Mouse (Mus musculus): ENCODE data around the gene Cldn14. TPM values are rescaled to one million over a fixed set of nuclear protein-coding genes. Genes with fewer than 3 reads are reported as not detected.

Cldn14 gene
- polyA plus RNA-seq, 1 experiment from 2014 or later: not detected

DNA sequence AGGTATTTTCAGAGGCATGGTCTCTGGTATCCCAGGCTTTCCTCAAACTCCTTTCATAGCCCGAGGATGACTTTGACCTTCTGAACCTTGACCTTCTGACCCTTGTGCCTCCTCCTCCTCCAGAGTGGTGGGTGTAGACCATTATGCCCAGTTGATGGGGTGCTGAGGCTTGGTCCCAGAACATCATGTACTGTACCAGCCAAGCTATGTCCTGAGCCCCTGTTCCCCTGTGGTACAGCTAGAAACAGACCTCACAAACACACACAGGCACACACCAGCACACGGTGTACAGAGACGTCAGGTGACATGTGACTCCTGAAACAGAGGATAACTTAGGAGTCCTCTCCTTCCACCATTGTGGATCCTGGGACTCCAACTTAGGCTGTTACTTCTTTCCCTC is 95.8 kb downstream of the Cldn14 start:
- Histone ChIP-seq H3K4me3 (no peak overlapping the region), H3K27ac (no peak overlapping the region), H3K9me3 (no peaks in the 10 kb centered on the region), H3K36me3 (replicated peaks) (peaks cover under 1% of the 10 kb centered on the region), H3K4me1 (peaks cover 6% of the 10 kb centered on the region), H3K27me3 (ENCODE audit: poor library complexity, severe bottlenecking) (no peaks in the 10 kb centered on the region)
- DNase-seq (ENCODE audit: extremely low spot score, low spot score): no peak
- 80% methylated on average over 3 of the region's 3 CpGs for whole genome bisulfite sequencing

DNA sequence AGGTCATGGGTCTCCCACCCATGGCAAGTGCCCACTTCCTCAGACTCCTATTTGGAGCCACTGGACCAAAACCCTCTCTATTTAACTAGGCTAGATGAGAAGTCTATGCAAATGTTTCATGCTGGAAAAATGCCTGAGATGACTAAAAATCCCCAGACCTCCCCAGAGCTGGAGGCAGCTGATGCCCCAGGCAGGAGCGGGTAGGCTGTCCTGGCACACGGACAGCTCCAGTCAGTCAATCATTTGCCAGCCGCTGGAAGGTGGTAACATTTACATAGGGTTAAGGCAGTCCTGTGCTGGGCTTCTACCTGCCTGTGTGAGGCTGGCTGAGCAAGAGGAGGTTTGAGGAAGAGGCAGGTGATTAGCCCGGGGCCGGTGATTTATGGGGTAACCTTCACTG is 96.5 kb downstream of the Cldn14 start:
- Histone ChIP-seq H3K27ac (no peak overlapping the region), H3K4me1 (peaks cover 6% of the 10 kb centered on the region), H3K36me3 (replicated peaks) (peaks cover 7% of the 10 kb centered on the region), H3K4me3 (no peak overlapping the region), H3K27me3 (ENCODE audit: poor library complexity, severe bottlenecking) (no peaks in the 10 kb centered on the region), H3K9me3 (no peaks in the 10 kb centered on the region)
- DNase-seq (ENCODE audit: extremely low spot score, low spot score): no peak
- 82% methylated on average over 5 of the region's 5 CpGs for WGBS

DNA sequence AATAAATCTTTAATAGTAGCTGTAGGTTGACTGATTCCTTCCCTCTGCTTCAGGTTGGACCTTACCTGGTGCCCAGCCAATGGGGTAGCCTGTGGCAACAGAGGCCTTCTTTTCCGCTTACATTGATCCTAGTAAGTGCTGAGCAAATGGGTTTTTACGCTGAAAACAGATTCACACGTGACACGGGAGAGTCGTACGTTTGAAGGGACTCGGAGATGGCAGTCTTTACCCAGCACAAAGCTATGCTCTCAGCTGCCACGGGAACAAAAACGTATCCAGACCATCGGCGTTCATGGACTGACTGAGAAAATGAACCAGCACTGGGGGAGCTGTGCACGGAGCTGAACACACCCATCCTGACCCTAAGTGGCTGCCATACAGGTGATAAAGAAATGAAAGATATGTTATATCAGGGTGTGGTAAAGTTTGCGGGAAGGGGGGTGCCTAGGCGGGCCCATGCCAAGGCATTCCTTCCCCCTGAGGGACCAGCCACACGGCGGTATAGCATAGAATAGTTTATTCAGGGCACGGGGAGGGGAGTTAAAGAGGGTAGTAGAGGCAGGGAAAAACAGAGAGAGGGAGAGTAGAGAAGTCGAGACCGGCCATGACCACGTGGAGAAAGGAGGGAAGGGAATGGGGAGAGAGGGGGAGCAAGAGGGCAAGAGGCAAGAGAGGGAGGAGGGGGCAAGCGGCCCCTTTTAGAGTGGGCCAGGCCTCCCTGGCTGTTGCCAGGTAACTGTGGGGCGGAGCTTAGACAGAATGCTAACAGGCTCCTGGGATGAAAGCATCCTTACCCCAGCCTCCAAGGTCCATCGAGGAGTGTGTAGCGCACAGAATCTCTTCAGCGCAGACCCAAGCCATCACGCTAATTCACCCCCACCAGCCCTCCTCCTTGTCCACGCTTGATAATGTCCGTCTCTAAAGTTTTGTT is 97.6 kb downstream of the Cldn14 start:
- DNase-seq (ENCODE audit: extremely low spot score, low spot score): no peak

GRCm38 (mm10) chr16:93909936-93910335 is 98.7 kb downstream of the Cldn14 start:
- no peak for DNase-seq (ENCODE audit: extremely low spot score, low spot score)
- Histone ChIP-seq H3K4me1 (peaks cover 6% of the 10 kb centered on the region), H3K36me3 (replicated peaks) (peaks cover 29% of the 10 kb centered on the region), H3K27ac (no peak overlapping the region), H3K4me3 (no peak overlapping the region), H3K9me3 (no peaks in the 10 kb centered on the region), H3K27me3 (ENCODE audit: poor library complexity, severe bottlenecking) (no peaks in the 10 kb centered on the region)
- WGBS: 90% methylated on average over 3 of the region's 3 CpGs

More for the DNA sequence above, 97.6 kb downstream of the Cldn14 start:
- Histone ChIP-seq H3K4me1 (peaks cover 6% of the 10 kb centered on the region), H3K27ac (no peak overlapping the region), H3K27me3 (ENCODE audit: poor library complexity, severe bottlenecking) (no peaks in the 10 kb centered on the region), H3K36me3 (replicated peaks) (peaks cover 19% of the 10 kb centered on the region), H3K9me3 (no peaks in the 10 kb centered on the region), H3K4me3 (no peak overlapping the region)
- 72% methylated on average over 28 of the region's 28 CpGs for WGBS

- no peak for DNase-seq (ENCODE audit: extremely low spot score, low spot score)
- H3K4me1 ChIP-seq: peaks cover 6% of the 10 kb centered on the region
- no peaks in the 10 kb centered on the region for H3K9me3 ChIP-seq
- H3K4me3 ChIP-seq: no peak overlapping the region
- 91% methylated on average over 8 of the region's 8 CpGs for WGBS
- no peak overlapping the region for H3K27ac ChIP-seq
- no peaks in the 10 kb centered on the region for H3K27me3 ChIP-seq (ENCODE audit: poor library complexity, severe bottlenecking)
- H3K36me3 ChIP-seq (replicated peaks): peaks cover 47% of the 10 kb centered on the region
These were observed 100.4 kb downstream of the Cldn14 start for GRCm38 (mm10) chr16:93908196-93908595.

GRCm38 (mm10) chr16:93907761-93908160 is 100.9 kb downstream of the Cldn14 start:
- Histone ChIP-seq H3K36me3 (replicated peaks) (peaks cover 51% of the 10 kb centered on the region), H3K9me3 (no peaks in the 10 kb centered on the region), H3K27me3 (ENCODE audit: poor library complexity, severe bottlenecking) (no peaks in the 10 kb centered on the region), H3K4me3 (no peak overlapping the region), H3K27ac (no peak overlapping the region), H3K4me1 (peaks cover 6% of the 10 kb centered on the region)
- whole genome bisulfite sequencing: 77% methylated on average over 5 of the region's 5 CpGs
- no peak for DNase-seq (ENCODE audit: extremely low spot score, low spot score)

- Histone ChIP-seq H3K27ac (no peak overlapping the region), H3K36me3 (replicated peaks) (peaks cover 65% of the 10 kb centered on the region)
These were observed 102.3 kb downstream of the Cldn14 start for GRCm38 (mm10) chr16:93906156-93907014.

GRCm38 (mm10) chr16:93903027-93903426 is 105.6 kb downstream of the Cldn14 start:
- WGBS: 74% methylated on average over 6 of the region's 6 CpGs
- H3K4me1 ChIP-seq: no peaks in the 10 kb centered on the region
- no peaks in the 10 kb centered on the region for H3K9me3 ChIP-seq
- DNase-seq (ENCODE audit: extremely low spot score, low spot score): no peak
- no peak overlapping the region for H3K27ac ChIP-seq
- peaks cover 96% of the 10 kb centered on the region for H3K36me3 ChIP-seq (replicated peaks)
- H3K27me3 ChIP-seq (ENCODE audit: poor library complexity, severe bottlenecking): no peaks in the 10 kb centered on the region
- no peak overlapping the region for H3K4me3 ChIP-seq

More at GRCm38 (mm10) chr16:93906156-93907014, 102.3 kb downstream of the Cldn14 start:
- 76% methylated on average over 11 of the region's 11 CpGs for WGBS
- H3K9me3 ChIP-seq: no peaks in the 10 kb centered on the region
- H3K27me3 ChIP-seq (ENCODE audit: poor library complexity, severe bottlenecking): no peaks in the 10 kb centered on the region
- H3K4me1 ChIP-seq: peaks cover 6% of the 10 kb centered on the region
- no peak overlapping the region for H3K4me3 ChIP-seq
- peak; percentile 61 for DNase-seq (ENCODE audit: extremely low spot score, low spot score)

DNA sequence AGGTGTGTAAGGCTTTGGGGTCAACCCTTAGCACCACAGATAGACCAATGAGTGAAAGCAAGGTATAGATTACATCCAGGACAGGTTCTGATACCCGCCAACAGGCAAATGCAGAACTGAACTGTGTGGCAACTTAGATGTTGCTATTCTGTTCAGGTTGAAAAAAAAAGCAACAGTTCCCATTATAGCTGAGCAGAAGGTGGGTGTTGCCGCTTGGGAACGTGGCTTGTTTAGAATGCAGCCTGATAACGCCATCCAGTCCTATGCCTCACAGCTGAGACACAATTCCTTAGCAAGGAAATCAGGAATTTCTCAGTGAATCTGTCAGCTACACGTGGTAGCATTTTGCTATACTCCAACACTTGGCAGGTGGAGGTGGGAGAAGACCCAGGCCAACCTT is 115.4 kb downstream of the Cldn14 start:
- DNase-seq (ENCODE audit: extremely low spot score, low spot score): no peak
- peaks cover 94% of the 10 kb centered on the region for H3K36me3 ChIP-seq (replicated peaks)
- no peaks in the 10 kb centered on the region for H3K27me3 ChIP-seq (ENCODE audit: poor library complexity, severe bottlenecking)
- H3K9me3 ChIP-seq: no peaks in the 10 kb centered on the region
- no peaks in the 10 kb centered on the region for H3K4me1 ChIP-seq
- 92% methylated on average over 5 of the region's 5 CpGs for WGBS
- H3K4me3 ChIP-seq: no peak overlapping the region
- no peak overlapping the region for H3K27ac ChIP-seq

GRCm38 (mm10) chr16:93890948-93891604 is 117.6 kb downstream of the Cldn14 start:
- H3K27me3 ChIP-seq (ENCODE audit: poor library complexity, severe bottlenecking): no peaks in the 10 kb centered on the region
- H3K36me3 ChIP-seq (replicated peaks): peaks cover 100% of the 10 kb centered on the region
- H3K27ac ChIP-seq: no peak overlapping the region
- no peak overlapping the region for H3K4me3 ChIP-seq
- no peak for DNase-seq (ENCODE audit: extremely low spot score, low spot score)
- no peaks in the 10 kb centered on the region for H3K9me3 ChIP-seq
- H3K4me1 ChIP-seq: peaks cover 5% of the 10 kb centered on the region
- 90% methylated on average over 12 of the region's 12 CpGs for WGBS

GRCm38 (mm10) chr16:93888481-93888880 is 120.2 kb downstream of the Cldn14 start:
- WGBS: 93% methylated on average over 6 of the region's 6 CpGs
- Histone ChIP-seq H3K9me3 (no peaks in the 10 kb centered on the region), H3K4me1 (peaks cover 23% of the 10 kb centered on the region), H3K27ac (no peak overlapping the region), H3K36me3 (replicated peaks) (peaks cover 80% of the 10 kb centered on the region), H3K27me3 (ENCODE audit: poor library complexity, severe bottlenecking) (no peaks in the 10 kb centered on the region), H3K4me3 (no peak overlapping the region)
- DNase-seq (ENCODE audit: extremely low spot score, low spot score): no peak

DNA sequence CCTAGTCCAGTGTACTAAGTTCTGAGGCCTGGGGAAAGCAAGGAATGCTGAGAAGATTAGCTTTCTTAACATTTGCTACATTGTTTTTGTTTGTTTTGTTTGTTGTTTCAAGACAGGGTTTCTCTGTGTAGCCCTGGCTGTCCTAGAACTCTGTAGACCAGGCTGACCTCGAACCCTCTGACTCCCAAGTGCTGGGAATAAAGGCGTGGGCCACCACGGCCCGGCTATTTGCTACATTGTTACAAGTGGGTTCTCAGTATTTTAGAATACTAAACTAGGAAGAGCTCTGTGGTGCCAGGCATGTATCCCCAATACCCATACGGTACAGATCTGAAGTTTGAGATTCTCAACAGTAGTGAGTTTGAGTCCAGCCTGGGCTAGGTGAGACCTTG is 123.9 kb downstream of the Cldn14 start:
- peaks cover 42% of the 10 kb centered on the region for H3K36me3 ChIP-seq (replicated peaks)
- peaks cover 27% of the 10 kb centered on the region for H3K4me1 ChIP-seq
- H3K4me3 ChIP-seq: peak overlapping the region; percentile 78
- H3K27ac ChIP-seq: peak overlapping the region; percentile 89
- no peak for DNase-seq (ENCODE audit: extremely low spot score, low spot score)
- WGBS: 52% methylated on average over 5 of the region's 5 CpGs
- no peaks in the 10 kb centered on the region for H3K9me3 ChIP-seq
- no peaks in the 10 kb centered on the region for H3K27me3 ChIP-seq (ENCODE audit: poor library complexity, severe bottlenecking)
